21 mouse cellular contexts compared by ENCODE assay signal in genomic region chr9:61348616-61349015, GRCm38 (mm10). TPM values are rescaled to one million over a fixed set of nuclear protein-coding genes. Genes with fewer than 3 reads are reported as not detected.
DNase-seq lines count a peak whose midpoint lies in the region; ATAC-seq lines count a peak whose summit lies in the region.
"Had no signal": no experiment of that assay in that cellular context is flagged by ENCODE, and none has a peak within 500 bp of the region (broad histone marks: within the 10 kb centered on the region; RNA-seq: fewer than 3 reads in every experiment).

No protein-coding gene starts in this region.

- H3K4me2 ChIP-seq in forebrain, embryonic 14.5 days (ENCODE audit: low read length), result no peak overlapping the region
- H3K4me2 ChIP-seq in forebrain, embryonic 15.5 days (replicated peaks), result no peak overlapping the region
- H3K4me2 ChIP-seq in neural tube, embryonic 15.5 days, result no peak overlapping the region
- H3K4me2 ChIP-seq: forebrain, embryonic 12.5 days; heart, embryonic 13.5 days; hindbrain, embryonic 15.5 days; intestine, embryonic 15.5 days had no signal

- no peak overlapping the region for H3K9ac ChIP-seq in forebrain, embryonic 14.5 days (ENCODE audit: low read length)
- no peak overlapping the region for H3K9ac ChIP-seq in forebrain, embryonic 15.5 days (replicated peaks)
- no peak overlapping the region for H3K9ac ChIP-seq in neural tube, embryonic 15.5 days (replicated peaks)
- H3K9ac ChIP-seq: forebrain, embryonic 12.5 days; heart, embryonic 13.5 days; hindbrain, embryonic 15.5 days; intestine, embryonic 15.5 days had no signal

- peaks cover 19% of the 10 kb centered on the region for H3K4me1 ChIP-seq in forebrain, embryonic 14.5 days (ENCODE audit: control insufficient read depth, insufficient read depth, low read length)
- H3K4me1 ChIP-seq in forebrain, embryonic 15.5 days, result peaks cover 20% of the 10 kb centered on the region
- peaks cover 62% of the 10 kb centered on the region for H3K4me1 ChIP-seq in limb, embryonic 10.5 days
- peaks cover 41% of the 10 kb centered on the region for H3K4me1 ChIP-seq in neural tube, embryonic 15.5 days

- H3K4me3 ChIP-seq in forebrain, embryonic 14.5 days (ENCODE audit: low read depth, low read length), result no peak overlapping the region
- H3K4me3 ChIP-seq in forebrain, embryonic 15.5 days, result no peak overlapping the region
- H3K4me3 ChIP-seq in limb, embryonic 10.5 days, result no peak overlapping the region
- H3K4me3 ChIP-seq in neural tube, embryonic 15.5 days (replicated peaks), result no peak overlapping the region
- H3K4me3 ChIP-seq: forebrain, embryonic 12.5 days; heart, adult 2 months; heart, embryonic 10.5 days; heart, embryonic 13.5 days; hindbrain, embryonic 15.5 days; intestine, embryonic 15.5 days had no signal

- peak; percentile 56 for ATAC-seq in forebrain, embryonic 14.5 days
- ATAC-seq in forebrain, embryonic 15.5 days (replicated peaks), result no peak
- ATAC-seq in neural tube, embryonic 15.5 days (ENCODE audit: low FRiP score), result no peak
- ATAC-seq: CD4-positive, CD25-positive, alpha-beta regulatory T cell, adult 4 months; intestine, embryonic 15.5 days had no signal

- 17% methylated on average over 6 of the region's 6 CpGs for WGBS in forebrain, embryonic 14.5 days
- WGBS in forebrain, embryonic 15.5 days, result 22% methylated on average over 6 of the region's 6 CpGs
- WGBS in limb, embryonic 10.5 days, result 47% methylated on average over 6 of the region's 6 CpGs
- 19% methylated on average over 6 of the region's 6 CpGs for WGBS in neural tube, embryonic 15.5 days

- H3K27ac ChIP-seq in forebrain, embryonic 14.5 days (ENCODE audit: low read depth, low read length), result no peak overlapping the region
- H3K27ac ChIP-seq in forebrain, embryonic 15.5 days (replicated peaks), result no peak overlapping the region
- 0 out of 2 replicates have a peak overlapping the region, but pooled peaks have one; percentile 42 for H3K27ac ChIP-seq in limb, embryonic 10.5 days
- no peak overlapping the region for H3K27ac ChIP-seq in neural tube, embryonic 15.5 days (replicated peaks)
- H3K27ac ChIP-seq: forebrain, embryonic 12.5 days; heart, adult 2 months; heart, embryonic 10.5 days; heart, embryonic 13.5 days; hindbrain, embryonic 15.5 days; intestine, embryonic 15.5 days had no signal

- no peaks in the 10 kb centered on the region for H3K9me3 ChIP-seq in forebrain, embryonic 14.5 days (replicated peaks; ENCODE audit: control insufficient read depth, low read length)
- H3K9me3 ChIP-seq in forebrain, embryonic 15.5 days, result no peaks in the 10 kb centered on the region
- H3K9me3 ChIP-seq in limb, embryonic 10.5 days (replicated peaks), result no peaks in the 10 kb centered on the region
- no peaks in the 10 kb centered on the region for H3K9me3 ChIP-seq in neural tube, embryonic 15.5 days (replicated peaks)
- H3K9me3 ChIP-seq: forebrain, embryonic 12.5 days; heart, embryonic 10.5 days; heart, embryonic 13.5 days; hindbrain, embryonic 15.5 days; intestine, embryonic 15.5 days had no signal

- H3K36me3 ChIP-seq in forebrain, embryonic 14.5 days (ENCODE audit: control insufficient read depth, insufficient read depth, low read length), result no peaks in the 10 kb centered on the region
- H3K36me3 ChIP-seq in forebrain, embryonic 15.5 days, result no peaks in the 10 kb centered on the region
- H3K36me3 ChIP-seq in limb, embryonic 10.5 days, result no peaks in the 10 kb centered on the region
- H3K36me3 ChIP-seq in neural tube, embryonic 15.5 days, result no peaks in the 10 kb centered on the region
- H3K36me3 ChIP-seq: forebrain, embryonic 12.5 days; heart, embryonic 10.5 days; heart, embryonic 13.5 days; hindbrain, embryonic 15.5 days; intestine, embryonic 15.5 days had no signal

- H3K27me3 ChIP-seq in forebrain, embryonic 14.5 days (replicated peaks; ENCODE audit: control insufficient read depth, insufficient read depth, low read length), result peaks cover 2% of the 10 kb centered on the region; the same call in 1 of the 2 replicates
- no peaks in the 10 kb centered on the region for H3K27me3 ChIP-seq in forebrain, embryonic 15.5 days
- H3K27me3 ChIP-seq in limb, embryonic 10.5 days (ENCODE audit: low read depth, poor library complexity, severe bottlenecking), result peaks cover 18% of the 10 kb centered on the region
- H3K27me3 ChIP-seq in neural tube, embryonic 15.5 days (replicated peaks), result peaks cover 23% of the 10 kb centered on the region
- H3K27me3 ChIP-seq: intestine, embryonic 15.5 days had no signal

- peak; percentile 66 for DNase-seq in forebrain, embryonic 14.5 days (ENCODE audit: low spot score)
- DNase-seq in retina, postnatal 1 day, result peak; percentile 50
- DNase-seq in retina, embryonic 14.5 days (ENCODE audit: low spot score), result no peak
- DNase-seq in limb, embryonic 10.5 days (ENCODE audit: low spot score), result no peak
- DNase-seq: adrenal gland, adult 2 months; adrenal gland, postnatal 14 days; cerebellum, adult 8-10 months; embryo, embryonic 11 days; gastrocnemius, postnatal 10 days; gastrocnemius, postnatal 36 days; heart, adult 2 months; heart, postnatal 14 days; heart, postnatal 4 days had no signal

RNA-seq across cellular contexts. Expression of gene Tle3, which starts 23.6 kb away (rescaled TPM):
- 28.1 and 30.1 TPM in 2 replicates for polyA plus RNA-seq in forebrain, embryonic 14.5 days (2014; fragmentation: Nextera tagmentation; extraction: Ambion mirVana)
- 39.9 and 40.9 TPM in 2 replicates for polyA plus RNA-seq in forebrain, embryonic 15.5 days (2015; fragmentation: Nextera tagmentation; extraction: Ambion mirVana)
- 53.4 and 55.7 TPM in 2 replicates for polyA plus RNA-seq in limb, embryonic 10.5 days (2016; fragmentation: Nextera tagmentation; extraction: Ambion mirVana)
- polyA plus RNA-seq in neural tube, embryonic 15.5 days (2015; fragmentation: Nextera tagmentation; extraction: Ambion mirVana), result 20.5 and 24.2 TPM in 2 replicates

Comparison
In these comparisons a context has a peak if more than half of its experiments do, and no peak if none do; other contexts are left out.
1. DNase-seq: peak in forebrain, embryonic 14.5 days (single experiment) and retina, postnatal 1 day (single experiment); none in retina, embryonic 14.5 days (single experiment) and limb, embryonic 10.5 days (single experiment).